Mouse (Mus musculus) testis, postnatal 14 days (tissue): Measurements from ENCODE around the gene Khdc4.
A peak's percentile ranks its signal among the peaks of the same experiment; 100 is the strongest.
"Not testable (repeated sequence)": the region's sequence is repeated elsewhere in the genome, so short reads cannot be mapped to it uniquely, and the experiment has no call there.

Experiments used
- DNase-seq: peaks from one replicate; pipeline ENCODE4 v3.0.0; 2021; ENCODE audit warnings: low spot score

Khdc4 gene

DNA sequence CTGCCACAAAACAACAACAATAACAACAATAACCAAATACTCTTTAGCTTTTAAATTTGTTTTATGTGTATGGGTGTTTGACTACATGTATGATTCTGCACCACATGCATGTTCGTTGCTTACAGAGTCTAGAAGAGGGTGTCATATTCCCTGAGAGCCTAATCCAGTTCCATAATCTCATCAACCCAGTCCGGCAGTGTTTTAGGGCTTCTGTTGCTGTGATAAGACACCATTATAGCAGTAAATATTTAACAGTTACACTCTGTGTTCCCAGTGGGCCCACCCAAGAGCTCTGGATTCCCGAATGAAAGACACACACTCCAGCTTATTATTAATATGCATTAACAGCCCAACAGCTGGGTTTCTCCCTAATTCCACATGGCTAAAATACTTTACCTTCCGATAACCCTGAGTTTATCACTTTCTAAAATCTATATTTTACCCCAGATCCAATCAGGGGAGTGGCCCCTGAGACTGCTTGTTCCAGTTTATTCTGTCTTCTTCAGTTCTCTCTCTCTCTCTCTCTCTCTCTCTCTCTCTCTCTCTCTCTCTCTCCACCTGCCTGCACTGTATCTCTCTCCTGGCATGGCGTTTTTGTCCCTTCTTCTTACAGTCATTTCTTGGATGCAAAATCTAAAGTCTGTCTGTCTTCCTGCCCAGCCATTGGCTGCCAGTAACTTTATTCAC, 27.0 kb upstream of the Khdc4 start:
- DNase-seq = no peak

- no peak for DNase-seq
Observed at GRCm38 (mm10) chr3:88659798-88660197, 25.8 kb upstream of the Khdc4 start.

- DNase-seq = no peak
Observed at GRCm38 (mm10) chr3:88664095-88664494, 21.5 kb upstream of the Khdc4 start.

DNA sequence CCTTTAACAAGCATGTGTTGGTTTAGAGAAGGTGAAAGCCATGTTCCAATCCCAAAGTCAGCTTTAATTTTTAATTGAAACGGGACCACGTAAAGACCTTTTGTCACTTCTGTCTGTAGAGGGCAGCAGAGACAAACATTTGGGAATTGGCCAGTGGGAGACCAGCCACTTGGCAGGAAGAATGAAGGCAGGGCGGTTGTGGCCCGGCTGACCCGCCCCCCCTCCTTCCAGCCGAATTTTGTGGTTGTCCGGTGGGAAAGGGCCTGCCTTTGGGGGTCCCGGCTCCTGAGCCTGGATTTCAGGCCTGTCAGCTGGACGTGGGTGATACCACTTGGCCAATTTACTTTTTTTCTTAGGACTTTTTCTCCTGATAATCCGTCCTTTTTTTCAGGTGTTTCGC, 8.2 kb upstream of the Khdc4 start:
- peak; percentile 57 for DNase-seq

DNA sequence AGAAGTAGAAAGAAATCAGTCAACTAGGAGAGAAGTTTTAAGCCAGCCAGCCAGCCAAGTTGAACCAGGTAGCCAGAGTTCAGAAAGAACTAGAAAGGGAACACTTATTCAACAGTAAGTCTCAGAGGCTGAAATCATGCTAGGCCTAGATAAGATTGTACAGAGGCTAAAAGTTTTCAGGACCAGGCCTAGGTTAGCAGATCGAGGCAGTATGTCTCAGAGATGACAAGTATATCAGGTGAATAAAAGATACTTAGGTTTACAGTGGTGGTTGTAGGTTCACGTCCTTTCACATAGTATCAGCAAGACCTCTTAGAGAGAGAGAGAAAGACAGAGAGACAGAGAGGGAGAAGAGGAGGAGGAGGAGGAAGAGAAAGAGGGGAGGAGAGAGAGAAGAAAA, 1.8 kb upstream of the Khdc4 start:
- no peak for DNase-seq

DNA sequence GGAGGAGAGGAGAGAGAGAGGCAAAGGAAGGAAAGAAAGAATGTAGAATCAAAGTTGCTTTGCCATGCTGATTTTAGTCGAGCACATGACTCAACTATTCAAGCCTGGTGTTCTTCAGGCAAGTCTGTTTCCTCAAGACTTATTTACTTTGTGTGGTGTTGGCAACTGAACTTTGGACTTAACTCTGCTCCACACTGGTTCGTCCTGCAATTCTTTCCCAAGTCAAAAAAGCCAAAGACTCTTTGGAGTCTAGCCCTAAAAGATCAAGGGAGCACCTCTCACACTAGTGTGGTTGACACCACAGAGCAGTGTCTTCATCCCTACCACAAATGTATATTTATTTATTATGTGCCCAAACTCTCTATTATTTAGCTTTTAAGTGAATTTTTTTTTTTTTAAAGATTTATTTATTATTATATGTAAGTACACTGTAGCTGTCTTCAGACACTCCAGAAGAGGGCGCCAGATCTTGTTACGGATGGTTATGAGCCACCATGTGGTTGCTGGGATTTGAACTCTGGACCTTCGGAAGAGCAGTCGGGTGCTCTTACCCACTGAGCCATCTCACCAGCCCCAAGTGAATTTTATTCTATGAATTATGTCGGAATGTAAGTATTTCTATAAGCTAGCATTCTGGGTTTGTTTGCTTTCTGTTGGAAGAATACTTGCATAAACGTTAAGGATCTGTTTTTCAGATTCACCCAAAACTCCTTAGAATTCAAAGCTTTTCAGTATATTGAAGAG, 1.2 kb upstream of the Khdc4 start:
- DNase-seq = no peak

- no peak for DNase-seq
Observed at GRCm38 (mm10) chr3:88685958-88686451, 402 bp downstream of the Khdc4 start.

DNA sequence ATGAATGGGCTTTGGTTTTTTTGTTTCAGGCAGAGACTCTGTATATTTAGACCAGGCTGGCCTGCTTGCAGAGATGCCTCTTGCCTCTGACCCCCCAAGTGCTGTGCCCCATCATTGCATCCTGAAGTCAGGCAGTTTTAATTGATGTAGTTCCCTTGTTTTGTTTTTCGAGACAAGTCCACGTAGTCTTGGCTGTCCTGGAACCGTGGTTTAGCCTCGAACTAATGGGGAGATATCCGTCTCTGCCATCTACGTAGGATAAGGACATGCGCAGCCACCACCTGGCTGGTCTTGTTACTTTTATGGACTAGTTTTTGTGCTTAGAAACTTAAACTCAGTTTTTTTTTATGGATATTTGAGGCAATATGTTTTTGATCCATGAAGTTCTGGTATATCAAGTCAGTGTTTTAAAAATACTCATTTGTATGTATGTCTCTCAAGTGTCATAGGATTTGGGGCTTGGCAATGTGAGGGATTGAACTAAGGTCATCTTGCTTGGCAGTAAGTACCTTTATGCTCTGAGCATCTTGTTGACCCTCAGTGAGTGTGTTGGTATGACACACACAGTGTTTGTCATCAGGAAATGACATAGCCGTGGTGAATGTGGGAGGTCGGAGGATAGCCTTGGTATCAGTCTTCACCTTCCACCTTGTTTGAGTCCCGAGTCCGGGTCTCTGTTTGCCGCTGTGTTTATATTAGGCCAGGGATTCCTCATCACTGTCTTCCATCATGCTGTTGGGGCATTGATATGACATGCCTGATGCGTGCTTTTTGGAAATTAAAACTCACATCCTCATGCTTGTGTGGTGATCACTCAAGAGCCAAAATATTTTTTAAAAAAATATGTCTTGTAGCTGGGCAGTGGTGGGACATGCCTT, 1.4 kb downstream of the Khdc4 start:
- no peak for DNase-seq

DNA sequence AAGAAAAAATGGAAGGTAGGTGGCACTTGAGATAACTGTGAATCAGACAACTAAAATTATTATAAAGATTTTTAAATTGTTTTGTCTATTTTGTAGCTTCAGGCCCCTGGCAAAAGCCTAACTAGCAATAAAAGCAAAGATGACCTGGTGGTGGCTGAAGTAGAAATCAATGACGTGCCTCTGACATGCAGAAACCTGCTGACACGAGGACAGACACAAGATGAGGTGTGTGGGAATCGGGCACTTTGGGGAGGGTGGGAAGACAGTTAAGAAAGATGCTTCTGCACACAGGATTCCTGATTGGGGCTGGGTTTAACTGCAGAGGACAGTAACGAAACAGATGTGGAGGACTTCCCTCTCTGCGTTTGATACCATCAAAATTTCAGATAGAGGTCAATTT, 3.5 kb downstream of the Khdc4 start:
- DNase-seq = no peak

DNA sequence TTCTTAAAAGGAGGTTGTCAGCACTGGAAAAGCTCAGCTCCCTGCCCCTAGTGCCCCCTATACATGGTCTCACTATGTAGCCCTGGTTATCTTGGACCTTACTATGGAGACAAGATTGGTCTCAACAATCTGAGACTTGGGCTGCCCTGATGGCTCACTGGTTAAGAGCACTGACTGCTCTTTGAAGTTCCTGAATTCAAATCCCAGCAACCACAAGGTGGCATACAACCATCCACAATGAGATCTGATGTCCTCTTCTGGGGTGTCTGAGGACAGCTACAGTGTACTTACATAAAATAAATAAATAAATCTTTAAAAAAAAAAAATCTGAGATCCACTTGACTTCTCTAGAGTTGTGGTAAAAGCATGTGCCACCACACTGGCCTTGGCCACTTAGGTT, 9.9 kb downstream of the Khdc4 start:
- DNase-seq = no peak

DNA sequence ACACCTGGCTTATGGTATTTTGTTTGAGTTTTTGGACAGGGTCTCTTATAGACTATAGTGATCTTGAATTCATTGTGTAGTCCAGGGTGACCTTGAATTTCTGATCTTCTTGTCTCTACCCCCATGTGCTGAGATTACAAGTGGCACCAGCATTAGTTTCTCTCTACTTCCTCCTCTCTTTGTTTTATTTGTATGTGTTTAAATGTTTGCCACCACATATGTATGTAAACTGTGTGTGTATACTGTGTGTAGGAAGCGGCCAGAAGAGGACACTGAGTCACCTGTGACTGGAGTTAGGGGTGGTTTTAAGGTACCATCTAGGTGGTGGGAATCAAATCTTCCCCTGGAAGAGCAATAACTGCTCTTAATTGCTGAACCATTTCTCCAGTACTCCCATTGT, 12.4 kb downstream of the Khdc4 start:
- no peak for DNase-seq

DNA sequence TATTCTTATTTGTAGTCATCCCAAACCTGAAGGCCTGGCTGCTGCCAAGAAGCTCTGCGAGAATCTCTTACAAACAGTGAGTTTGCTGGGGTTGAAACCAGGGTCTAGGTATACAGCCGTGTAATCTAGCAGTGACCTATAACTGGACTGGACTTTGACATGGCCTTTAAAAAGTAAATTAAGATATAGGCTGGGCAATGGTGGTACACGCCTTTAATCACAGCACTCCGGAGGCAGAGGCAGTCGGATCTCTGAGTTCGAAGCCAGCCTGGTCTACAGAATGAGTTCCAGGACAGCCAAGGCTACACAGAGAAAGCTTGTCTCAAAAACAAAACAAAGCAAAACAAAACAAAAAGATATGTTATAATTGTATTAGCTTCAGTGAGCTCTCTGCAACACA, 13.2 kb downstream of the Khdc4 start:
- no peak for DNase-seq

DNA sequence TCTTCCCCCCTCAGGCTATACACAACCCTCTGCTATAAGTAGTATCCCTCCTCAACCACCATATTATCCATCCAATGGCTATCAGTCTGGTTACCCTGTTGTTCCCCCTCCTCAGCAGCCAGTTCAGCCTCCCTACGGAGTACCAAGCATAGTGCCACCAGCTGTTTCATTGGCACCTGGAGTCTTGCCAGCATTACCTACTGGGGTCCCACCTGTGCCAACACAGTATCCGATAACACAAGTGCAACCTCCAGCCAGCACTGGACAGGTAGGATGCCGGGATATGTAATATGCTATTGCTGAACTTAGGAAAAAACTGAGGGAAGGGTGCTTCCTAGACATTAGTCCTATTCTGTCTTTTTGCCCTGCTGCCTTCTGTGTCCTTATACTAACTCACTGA, 14.6 kb downstream of the Khdc4 start:
- DNase-seq = no peak

GRCm38 (mm10) chr3:88701222-88701621, 15.6 kb downstream of the Khdc4 start:
- no peak for DNase-seq

DNA sequence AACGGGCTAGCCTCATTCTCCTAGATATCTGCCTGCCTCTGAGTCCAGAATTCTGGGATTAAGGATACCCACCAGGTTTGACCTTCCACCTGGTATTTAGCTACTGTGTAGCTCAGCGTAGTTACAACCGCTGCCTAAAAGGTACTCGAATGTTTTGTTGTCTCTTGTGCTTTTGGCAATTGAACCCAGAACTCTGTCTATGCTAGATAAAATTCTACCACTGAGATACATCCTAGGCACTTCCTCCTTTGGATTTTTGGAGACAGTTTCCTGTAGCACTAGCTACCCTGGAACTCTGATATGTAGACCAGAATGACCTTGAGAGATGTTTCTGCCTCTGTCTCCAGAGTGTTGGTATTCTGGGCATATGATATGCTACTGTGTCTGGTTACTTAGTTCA, 28.1 kb downstream of the Khdc4 start:
- no peak for DNase-seq

DNA sequence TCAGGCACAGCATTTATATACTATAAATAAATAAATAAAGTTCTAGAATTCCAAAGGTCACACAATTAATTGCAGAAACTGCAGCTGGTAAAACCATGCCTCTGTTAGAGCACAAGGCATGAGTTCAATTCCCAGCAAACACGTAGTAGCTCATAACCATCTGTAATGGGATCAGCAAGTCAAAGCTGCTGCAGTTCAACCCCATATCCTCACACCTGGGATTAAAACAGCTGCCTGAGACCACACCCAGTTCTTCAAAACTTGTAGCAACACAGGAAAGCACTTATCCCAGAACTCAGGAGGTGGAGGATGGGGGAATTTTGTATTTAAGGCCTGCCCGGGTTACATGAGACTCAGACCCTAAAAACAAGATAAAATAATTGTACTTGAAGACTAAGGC, 29.1 kb downstream of the Khdc4 start:
- no peak for DNase-seq

DNA sequence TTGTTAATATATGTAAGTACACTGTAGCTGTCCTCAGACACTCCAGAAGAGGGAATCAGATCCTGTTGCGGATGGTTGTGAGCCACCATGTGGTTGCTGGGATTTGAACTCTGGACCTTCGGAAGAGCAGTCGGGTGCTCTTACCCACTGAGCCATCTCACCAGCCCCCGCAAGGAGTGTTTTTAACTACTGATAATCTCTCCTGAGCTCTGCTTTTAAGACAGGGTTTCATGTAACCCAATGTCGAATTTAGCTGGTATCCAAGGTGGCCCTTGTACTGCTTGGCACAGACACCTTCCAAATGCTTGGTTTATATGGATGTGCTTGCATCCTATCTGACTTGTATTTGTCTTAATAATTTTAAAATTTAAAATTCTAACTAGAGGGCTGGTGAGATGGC, 30.1 kb downstream of the Khdc4 start:
- DNase-seq = not testable (repeated sequence)

GRCm38 (mm10) chr3:88716399-88717197, 31.0 kb downstream of the Khdc4 start, which contains the start of gene Rit1:
TSS of gene Rit1 (plus strand) at chr3:88716838.
- DNase-seq = peak; percentile 85

DNA sequence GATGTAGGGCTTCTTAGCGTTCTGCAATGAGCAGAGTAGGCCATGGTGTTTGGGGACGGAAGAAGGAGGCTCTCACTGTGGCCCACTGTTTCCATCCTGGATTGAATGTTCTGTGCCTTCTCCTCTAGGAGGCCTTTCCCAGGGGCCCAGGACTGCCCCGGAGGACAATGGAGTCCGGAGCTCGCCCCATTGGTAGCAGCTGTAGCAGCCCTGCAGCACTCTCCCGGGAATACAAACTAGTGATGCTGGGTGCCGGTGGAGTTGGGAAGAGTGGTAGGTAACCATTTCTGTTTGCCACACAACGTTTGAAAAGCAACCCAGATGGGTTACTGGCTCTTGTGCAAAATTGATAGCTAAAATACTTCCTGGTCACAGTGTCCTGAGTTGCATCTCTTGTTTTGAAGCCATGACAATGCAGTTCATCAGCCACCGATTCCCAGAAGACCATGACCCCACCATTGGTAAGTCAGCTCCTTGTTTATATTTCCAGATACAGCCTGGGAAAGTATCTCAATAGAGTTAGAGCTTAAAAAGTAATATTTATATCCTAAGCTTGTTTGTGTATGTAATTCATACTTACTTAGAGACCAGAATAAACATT, 31.7 kb downstream of the Khdc4 start:
- peak; percentile 44 for DNase-seq

- no peak for DNase-seq
Observed at GRCm38 (mm10) chr3:88717831-88718230, 32.2 kb downstream of the Khdc4 start.

DNA sequence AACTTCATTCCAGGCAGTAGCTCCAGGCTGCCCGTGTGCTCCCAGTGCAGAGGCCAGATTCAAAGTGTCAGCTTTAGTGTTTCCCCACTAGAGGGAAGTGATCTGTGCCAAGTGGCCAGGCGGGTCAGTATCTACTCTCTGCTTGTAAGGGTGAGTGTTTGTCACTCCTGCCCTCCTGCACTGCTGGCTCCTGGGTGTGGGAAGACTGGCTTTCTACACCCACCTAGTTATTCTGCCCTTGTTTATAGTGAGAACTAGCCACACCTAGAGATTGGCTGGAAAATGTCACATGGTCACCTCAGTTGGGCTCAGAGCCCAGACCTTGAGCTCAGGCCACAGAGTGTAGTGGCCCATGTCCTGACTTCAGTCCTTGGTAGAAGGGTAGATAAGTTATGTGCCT, 33.5 kb downstream of the Khdc4 start:
- DNase-seq = no peak
